Comparison of ENCODE assay signal across 8 mouse cellular contexts in the genomic region with DNA sequence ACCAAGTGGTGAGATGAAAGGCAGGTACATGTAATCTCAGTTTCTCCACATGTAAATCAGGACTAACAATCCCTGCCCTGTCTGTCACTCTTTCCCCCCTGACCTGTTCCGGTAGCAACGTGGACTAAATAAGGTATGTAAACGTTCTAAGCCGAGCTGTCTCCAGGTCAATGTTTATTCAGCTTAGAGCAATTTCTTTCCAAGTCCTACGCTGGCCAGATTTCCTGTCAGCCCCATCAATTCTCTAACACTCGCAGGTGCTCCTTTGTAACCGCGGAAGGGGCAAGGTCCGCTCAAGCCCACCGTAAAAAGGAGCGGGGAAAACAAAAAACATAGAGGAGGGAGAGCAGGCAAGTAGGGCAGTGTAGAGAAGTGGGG. TPM values are rescaled to one million over a fixed set of nuclear protein-coding genes. Genes with fewer than 3 reads are reported as not detected.
A peak's percentile ranks its signal among the peaks of the same experiment; 100 is the strongest.
DNase-seq lines count a peak whose midpoint lies in the region; ATAC-seq and TF ChIP-seq lines count a peak whose summit lies in the region.

No protein-coding gene starts in this region.

- ATAC-seq in embryonic facial prominence, embryonic 11.5 days (replicated peaks; ENCODE audit: insufficient number of reproducible peaks, low FRiP score, low TSS enrichment, low read depth) = no peak
- ATAC-seq in midbrain, embryonic 14.5 days (ENCODE audit: low FRiP score, low TSS enrichment) = 0 out of 2 replicates have a peak, but pooled peaks have one; percentile 1

- H3K9ac ChIP-seq in embryonic facial prominence, embryonic 11.5 days (replicated peaks; ENCODE audit: low read length) = peak overlapping the region; percentile 84
- peak overlapping the region; percentile 99 for H3K9ac ChIP-seq in midbrain, embryonic 14.5 days (replicated peaks; ENCODE audit: low read length)

- no peaks in the 10 kb centered on the region for H3K27me3 ChIP-seq in embryonic facial prominence, embryonic 11.5 days (ENCODE audit: control insufficient read depth, insufficient read depth, low read length)
- no peaks in the 10 kb centered on the region for H3K27me3 ChIP-seq in midbrain, embryonic 14.5 days (ENCODE audit: control insufficient read depth, insufficient read depth, low read length)

- DNase-seq in layer of hippocampus, adult 2 months (ENCODE audit: low spot score in 2 of 2) = no peak
- no peak for DNase-seq in layer of hippocampus, postnatal 25 days (ENCODE audit: extremely low spot score in 1 of 2, low spot score in 1 of 2)
- peak; percentile 52 for DNase-seq in embryonic facial prominence, embryonic 11.5 days (ENCODE audit: low spot score)
- peak; percentile 28 to 36 for DNase-seq in kidney, adult 8-10 months
- DNase-seq in midbrain, embryonic 14.5 days = peak; percentile 63
- no peak for DNase-seq in spleen, adult 12 weeks (ENCODE audit: low spot score)
- no peak for DNase-seq in layer of hippocampus, adult 11-12 months (ENCODE audit: low spot score)
- DNase-seq in adrenal gland, postnatal 4 days (ENCODE audit: low spot score in 2 of 2) = no peak

- no peaks in the 10 kb centered on the region for H3K9me3 ChIP-seq in embryonic facial prominence, embryonic 11.5 days (replicated peaks; ENCODE audit: control insufficient read depth, low read length)
- H3K9me3 ChIP-seq in midbrain, embryonic 14.5 days (ENCODE audit: control insufficient read depth, low read length) = no peaks in the 10 kb centered on the region

- no peak for TF ChIP-seq CTCF in layer of hippocampus, adult 2 months (conservative IDR thresholded peaks at IDR 0.05)

- peak overlapping the region; percentile 100 for H3K27ac ChIP-seq in layer of hippocampus, adult 2 months
- 0 out of 2 replicates have a peak overlapping the region, but pooled peaks have one; percentile 90 for H3K27ac ChIP-seq in embryonic facial prominence, embryonic 11.5 days (replicated peaks; ENCODE audit: low read depth, low read length)
- peak overlapping the region; percentile 100 for H3K27ac ChIP-seq in midbrain, embryonic 14.5 days (replicated peaks; ENCODE audit: low read depth, low read length)

- WGBS in embryonic facial prominence, embryonic 11.5 days = 2% methylated on average over 11 of the region's 11 CpGs
- under 1% methylated on average over 11 of the region's 11 CpGs for WGBS in midbrain, embryonic 14.5 days

- peak overlapping the region; percentile 100 for H3K4me3 ChIP-seq in layer of hippocampus, adult 2 months
- H3K4me3 ChIP-seq in embryonic facial prominence, embryonic 11.5 days (ENCODE audit: low read depth, low read length) = peak overlapping the region; percentile 67
- H3K4me3 ChIP-seq in midbrain, embryonic 14.5 days (replicated peaks; ENCODE audit: low read depth, low read length) = peak overlapping the region; percentile 68

- no peaks in the 10 kb centered on the region; the same call in 1 of the 2 replicates for H3K4me1 ChIP-seq in embryonic facial prominence, embryonic 11.5 days (ENCODE audit: control insufficient read depth, insufficient read depth, low read length)
- H3K4me1 ChIP-seq in midbrain, embryonic 14.5 days (ENCODE audit: control insufficient read depth, insufficient read depth, low read length) = peaks cover 45% of the 10 kb centered on the region

- peak overlapping the region; percentile 83 for H3K4me2 ChIP-seq in embryonic facial prominence, embryonic 11.5 days (ENCODE audit: low read depth, low read length)
- peak overlapping the region; percentile 66 for H3K4me2 ChIP-seq in midbrain, embryonic 14.5 days (ENCODE audit: low read length)

- no peaks in the 10 kb centered on the region for H3K36me3 ChIP-seq in embryonic facial prominence, embryonic 11.5 days (replicated peaks; ENCODE audit: control insufficient read depth, insufficient read depth, low read depth, low read length)
- H3K36me3 ChIP-seq in midbrain, embryonic 14.5 days (ENCODE audit: control insufficient read depth, insufficient read depth, low read length) = peaks cover 9% of the 10 kb centered on the region

RNA-seq across cellular contexts. Expression of a gene that starts 0.2 kb away (rescaled TPM):
- 100 to 1,000 TPM; 109 to 111 TPM for total RNA-seq in layer of hippocampus, adult 2 months (2021)
- 100 to 1,000 TPM; 158 to 178 TPM for total RNA-seq in layer of hippocampus, postnatal 25 days (2021)
- polyA plus RNA-seq in embryonic facial prominence, embryonic 11.5 days (2014; fragmentation: Nextera tagmentation; extraction: Ambion mirVana) = 28.8 and 29.5 TPM in 2 replicates
- polyA plus RNA-seq in midbrain, embryonic 14.5 days (2014; fragmentation: Nextera tagmentation; extraction: Ambion mirVana) = 82.5 and 98.6 TPM in 2 replicates
- total RNA-seq in adrenal gland, postnatal 4 days (2021) = 100 to 1,000 TPM; 156 to 163 TPM

RNA-seq across cellular contexts. Expression of a gene that starts 23.8 kb away (rescaled TPM):
- 10 to 100 TPM; 26.3 to 26.6 TPM for total RNA-seq in layer of hippocampus, adult 2 months (2021)
- 10 to 100 TPM; 25.7 to 27.0 TPM for total RNA-seq in layer of hippocampus, postnatal 25 days (2021)
- 58.4 and 60.2 TPM in 2 replicates for polyA plus RNA-seq in embryonic facial prominence, embryonic 11.5 days (2014; fragmentation: Nextera tagmentation; extraction: Ambion mirVana)
- polyA plus RNA-seq in midbrain, embryonic 14.5 days (2014; fragmentation: Nextera tagmentation; extraction: Ambion mirVana) = 63.5 and 65.8 TPM in 2 replicates
- total RNA-seq in adrenal gland, postnatal 4 days (2021) = 10 to 100 TPM; 34.2 to 36.4 TPM

Comparison
In these comparisons a context has a peak if more than half of its experiments do, and no peak if none do; other contexts are left out.
1. DNase-seq: peak in embryonic facial prominence, embryonic 11.5 days (single experiment), kidney, adult 8-10 months (2 of 2) and midbrain, embryonic 14.5 days (single experiment); none in layer of hippocampus, adult 2 months (0 of 2), layer of hippocampus, postnatal 25 days (0 of 2), spleen, adult 12 weeks (single experiment), layer of hippocampus, adult 11-12 months (single experiment) and adrenal gland, postnatal 4 days (0 of 2).
2. Peak in every context shown above with its lines, with median percentiles within 50 percentile points of each other: H3K27ac ChIP-seq and H3K4me3 ChIP-seq.